ENCODE assay signal across 10 mouse cellular contexts in the genomic region with DNA sequence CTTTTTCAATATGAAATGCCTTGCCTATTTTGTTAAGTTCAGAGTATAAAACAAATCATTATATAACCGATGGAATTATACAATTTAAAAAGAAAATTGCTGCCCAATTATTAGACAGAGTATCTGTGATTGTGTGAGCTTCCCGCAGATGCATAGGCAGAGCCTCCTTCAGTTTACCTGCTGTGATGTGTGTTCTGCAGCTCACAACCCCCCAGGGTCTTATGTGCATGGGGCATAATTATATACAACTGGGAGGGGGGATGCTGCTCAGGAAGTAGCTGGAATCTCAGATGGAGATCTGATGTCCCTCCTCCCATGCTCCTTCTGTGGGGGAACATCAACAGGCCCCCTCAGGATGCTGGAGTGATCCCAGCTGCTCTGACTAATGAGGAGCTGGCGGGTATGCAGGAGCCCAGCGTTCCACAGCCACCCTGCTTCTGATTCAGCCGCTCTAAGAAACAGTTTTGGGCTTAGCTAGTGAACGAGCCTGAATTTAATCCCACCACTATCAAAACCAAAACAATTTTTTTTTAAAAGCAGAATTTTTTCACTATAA. TPM values are rescaled to one million over a fixed set of nuclear protein-coding genes. Genes with fewer than 3 reads are reported as not detected.
DNase-seq lines count a peak whose midpoint lies in the region; ATAC-seq and TF ChIP-seq lines count a peak whose summit lies in the region.
"Had no signal": no experiment of that assay in that cellular context is flagged by ENCODE, and none has a peak within 500 bp of the region (broad histone marks: within the 10 kb centered on the region; RNA-seq: fewer than 3 reads in every experiment).

No protein-coding gene starts in this region.

- no peak overlapping the region for H3K4me2 ChIP-seq in forebrain, postnatal 0 days (ENCODE audit: low read depth)
- no peak overlapping the region for H3K4me2 ChIP-seq in intestine, embryonic 16.5 days (ENCODE audit: low read depth, low read length)
- H3K4me2 ChIP-seq in neural tube, embryonic 13.5 days, result no peak overlapping the region
- no peak overlapping the region for H3K4me2 ChIP-seq in liver, embryonic 11.5 days

- no peaks in the 10 kb centered on the region for H3K27me3 ChIP-seq in forebrain, postnatal 0 days (ENCODE audit: insufficient read depth, low read length)
- H3K27me3 ChIP-seq in intestine, embryonic 16.5 days (replicated peaks; ENCODE audit: control insufficient read depth, insufficient read depth, low read length), result no peaks in the 10 kb centered on the region
- no peaks in the 10 kb centered on the region for H3K27me3 ChIP-seq in neural tube, embryonic 13.5 days
- no peaks in the 10 kb centered on the region for H3K27me3 ChIP-seq in liver, embryonic 11.5 days (replicated peaks; ENCODE audit: control insufficient read depth, insufficient read depth, low read length)
- H3K27me3 ChIP-seq: Patski had no signal

- TF ChIP-seq CTCF in forebrain, postnatal 0 days (IDR thresholded peaks at IDR 0.05; ENCODE audit: low read depth), result no peak

- H3K36me3 ChIP-seq in forebrain, postnatal 0 days (ENCODE audit: insufficient read depth), result 0 out of 2 replicates have a peak, but pooled peaks cover 5% of the 10 kb centered on the region
- no peaks in the 10 kb centered on the region for H3K36me3 ChIP-seq in intestine, embryonic 16.5 days (ENCODE audit: control insufficient read depth, insufficient read depth, low read length)
- H3K36me3 ChIP-seq in neural tube, embryonic 13.5 days, result peaks cover 12% of the 10 kb centered on the region
- H3K36me3 ChIP-seq in liver, embryonic 11.5 days (ENCODE audit: control insufficient read depth, insufficient read depth, low read length), result no peaks in the 10 kb centered on the region

- intact Hi-C loops in left cerebral cortex, postnatal 4 days (cut with DNase I), result no loop called here

- H3K4me1 ChIP-seq in forebrain, postnatal 0 days (ENCODE audit: insufficient read depth), result no peaks in the 10 kb centered on the region
- H3K4me1 ChIP-seq in intestine, embryonic 16.5 days (ENCODE audit: control insufficient read depth, insufficient read depth, low read length), result peaks cover 5% of the 10 kb centered on the region
- H3K4me1 ChIP-seq in neural tube, embryonic 13.5 days (replicated peaks), result peaks cover 11% of the 10 kb centered on the region; the same call in 1 of the 2 replicates
- no peaks in the 10 kb centered on the region for H3K4me1 ChIP-seq in liver, embryonic 11.5 days (replicated peaks; ENCODE audit: control insufficient read depth, insufficient read depth, low read length)

- DNase-seq in left cerebral cortex, adult 18-20 months (ENCODE audit: low spot score in 2 of 2), result peak; percentile 51 to 55
- DNase-seq in left cerebral cortex, postnatal 4 days, result no peak
- DNase-seq in forebrain, postnatal 0 days, result peak; percentile 30
- no peak for DNase-seq in liver, embryonic 11.5 days (ENCODE audit: low spot score)
- no peak for DNase-seq in gastrocnemius, adult 18-20 months (ENCODE audit: low spot score)
- no peak for DNase-seq in ovary, adult 18-20 months (ENCODE audit: low spot score)
- DNase-seq: heart, postnatal 4 days had no signal

- 34% methylated on average over 6 of the region's 6 CpGs for WGBS in forebrain, postnatal 0 days
- whole genome bisulfite sequencing in intestine, embryonic 16.5 days, result 53% methylated on average over 6 of the region's 6 CpGs
- WGBS in neural tube, embryonic 13.5 days, result 44% methylated on average over 6 of the region's 6 CpGs
- WGBS in liver, embryonic 11.5 days, result 75% methylated on average over 6 of the region's 6 CpGs

- ATAC-seq in forebrain, postnatal 0 days, result peak; percentile 73
- peak; percentile 59 for ATAC-seq in intestine, embryonic 16.5 days
- peak; percentile 83 for ATAC-seq in neural tube, embryonic 13.5 days (ENCODE audit: low read depth)
- ATAC-seq in liver, embryonic 11.5 days (replicated peaks; ENCODE audit: low FRiP score), result no peak
- ATAC-seq: Patski had no signal

- no peak overlapping the region for H3K4me3 ChIP-seq in forebrain, postnatal 0 days (ENCODE audit: low read depth, low read length)
- H3K4me3 ChIP-seq in intestine, embryonic 16.5 days (ENCODE audit: low read length), result no peak overlapping the region
- H3K4me3 ChIP-seq in neural tube, embryonic 13.5 days, result no peak overlapping the region
- no peak overlapping the region for H3K4me3 ChIP-seq in liver, embryonic 11.5 days (ENCODE audit: low read depth, low read length)

- H3K9ac ChIP-seq in forebrain, postnatal 0 days, result no peak overlapping the region
- no peak overlapping the region for H3K9ac ChIP-seq in intestine, embryonic 16.5 days (ENCODE audit: low read depth, low read length)
- no peak overlapping the region for H3K9ac ChIP-seq in neural tube, embryonic 13.5 days
- H3K9ac ChIP-seq in liver, embryonic 11.5 days (ENCODE audit: low read depth, low read length), result no peak overlapping the region

- no peaks in the 10 kb centered on the region for H3K9me3 ChIP-seq in forebrain, postnatal 0 days (ENCODE audit: low read length)
- no peaks in the 10 kb centered on the region for H3K9me3 ChIP-seq in intestine, embryonic 16.5 days (ENCODE audit: control insufficient read depth, low read length)
- no peaks in the 10 kb centered on the region for H3K9me3 ChIP-seq in neural tube, embryonic 13.5 days
- no peaks in the 10 kb centered on the region for H3K9me3 ChIP-seq in liver, embryonic 11.5 days (ENCODE audit: control insufficient read depth, low read length)

- H3K27ac ChIP-seq in forebrain, postnatal 0 days (ENCODE audit: low read depth, low read length), result no peak overlapping the region
- no peak overlapping the region for H3K27ac ChIP-seq in intestine, embryonic 16.5 days (ENCODE audit: low read length)
- H3K27ac ChIP-seq in neural tube, embryonic 13.5 days (replicated peaks), result peak overlapping the region; percentile 49; the same call in 1 of the 2 replicates
- no peak overlapping the region for H3K27ac ChIP-seq in liver, embryonic 11.5 days (ENCODE audit: low read depth, low read length)

RNA-seq across cellular contexts. Expression of gene Blzf1, which starts 19.4 kb away (rescaled TPM):
- 10 to 100 TPM; 22.0 to 23.6 TPM for total RNA-seq in left cerebral cortex, adult 18-20 months (2021)
- total RNA-seq in left cerebral cortex, postnatal 4 days (2021), result 10 to 100 TPM; 19.8 to 24.3 TPM
- 17.5 and 21.5 TPM in 2 replicates for total RNA-seq in forebrain, postnatal 0 days (2014; rRNA removed)
- 16.1 and 22.3 TPM in 2 replicates for polyA plus RNA-seq in forebrain, postnatal 0 days (2015; fragmentation: Nextera tagmentation; extraction: Ambion mirVana)
- polyA plus RNA-seq in intestine, embryonic 16.5 days (2015; fragmentation: Nextera tagmentation; extraction: Ambion mirVana), result 24.9 and 26.8 TPM in 2 replicates
- 29.6 and 31.9 TPM in 2 replicates for polyA plus RNA-seq in neural tube, embryonic 13.5 days (2015; fragmentation: Nextera tagmentation; extraction: Ambion mirVana)
- 19.7 and 22.3 TPM in 2 replicates for polyA plus RNA-seq in liver, embryonic 11.5 days (2014; fragmentation: Nextera tagmentation; extraction: Ambion mirVana)
- 10 to 100 TPM; 24.1 to 25.6 TPM for total RNA-seq in gastrocnemius, adult 18-20 months (2021)

RNA-seq across cellular contexts. Expression of gene Nme7, which starts 22.8 kb away (rescaled TPM):
- total RNA-seq in left cerebral cortex, adult 18-20 months (2021), result 10 to 100 TPM; 22.2 to 23.2 TPM
- 10 to 100 TPM; 21.5 to 24.4 TPM for total RNA-seq in left cerebral cortex, postnatal 4 days (2021)
- total RNA-seq in forebrain, postnatal 0 days (2014; rRNA removed), result 37.7 and 37.9 TPM in 2 replicates
- 32.1 and 33.2 TPM in 2 replicates for polyA plus RNA-seq in forebrain, postnatal 0 days (2015; fragmentation: Nextera tagmentation; extraction: Ambion mirVana)
- polyA plus RNA-seq in intestine, embryonic 16.5 days (2015; fragmentation: Nextera tagmentation; extraction: Ambion mirVana), result 30.8 and 31.8 TPM in 2 replicates
- 31.0 and 33.1 TPM in 2 replicates for polyA plus RNA-seq in neural tube, embryonic 13.5 days (2015; fragmentation: Nextera tagmentation; extraction: Ambion mirVana)
- 20.9 and 22.0 TPM in 2 replicates for polyA plus RNA-seq in liver, embryonic 11.5 days (2014; fragmentation: Nextera tagmentation; extraction: Ambion mirVana)
- 1 to 10 TPM; 1.3 to 1.7 TPM for total RNA-seq in gastrocnemius, adult 18-20 months (2021)

RNA-seq across cellular contexts. Expression of gene Ccdc181, which starts 51.3 kb away (rescaled TPM):
- 10 to 100 TPM; 24.6 to 25.3 TPM for total RNA-seq in left cerebral cortex, adult 18-20 months (2021)
- total RNA-seq in left cerebral cortex, postnatal 4 days (2021), result 10 to 100 TPM; 21.2 to 22.3 TPM
- 20.1 and 21.2 TPM in 2 replicates for total RNA-seq in forebrain, postnatal 0 days (2014; rRNA removed)
- polyA plus RNA-seq in forebrain, postnatal 0 days (2015; fragmentation: Nextera tagmentation; extraction: Ambion mirVana), result 24.2 and 28.1 TPM in 2 replicates
- polyA plus RNA-seq in intestine, embryonic 16.5 days (2015; fragmentation: Nextera tagmentation; extraction: Ambion mirVana), result 8.1 and 8.6 TPM in 2 replicates
- 19.8 and 22.4 TPM in 2 replicates for polyA plus RNA-seq in neural tube, embryonic 13.5 days (2015; fragmentation: Nextera tagmentation; extraction: Ambion mirVana)
- 7.1 and 9.4 TPM in 2 replicates for polyA plus RNA-seq in liver, embryonic 11.5 days (2014; fragmentation: Nextera tagmentation; extraction: Ambion mirVana)
- 10 to 100 TPM; 12.3 to 13.5 TPM for total RNA-seq in gastrocnemius, adult 18-20 months (2021)

Comparison
In these comparisons a context has a peak if more than half of its experiments do, and no peak if none do; other contexts are left out.
1. DNase-seq: peak in left cerebral cortex, adult 18-20 months (2 of 2) and forebrain, postnatal 0 days (single experiment); none in left cerebral cortex, postnatal 4 days (single experiment), liver, embryonic 11.5 days (single experiment), gastrocnemius, adult 18-20 months (single experiment) and ovary, adult 18-20 months (single experiment).
2. RNA of gene Nme7, which starts 22.8 kb away (total RNA-seq): 37.7 to 37.9 TPM in forebrain, postnatal 0 days, 21.5 to 24.4 TPM in left cerebral cortex, postnatal 4 days and 22.2 to 23.2 TPM in left cerebral cortex, adult 18-20 months; 1.3 to 1.7 TPM in gastrocnemius, adult 18-20 months; every median in the first group is over 4 times any median in the second.